Mouse (Mus musculus) G1E (cell line): Measurements from ENCODE around the gene Mrpl21.

Experiments used
- CTCF ChIP-seq: IDR thresholded peaks from 2 replicates; pipeline ENCODE4 v1.5.1; 2012; ENCODE audit warnings: low read depth, low read length, inconsistent platforms, mixed read lengths
- GATA1 ChIP-seq: IDR thresholded peaks from 2 replicates; pipeline ENCODE4 v1.6.1; 2012; ENCODE audit warnings: borderline replicate concordance, low read length, inconsistent platforms, mixed read lengths
- GATA2 ChIP-seq: IDR thresholded peaks from 2 replicates; pipeline ENCODE4 v1.6.1; 2012; ENCODE audit warnings: low read depth, low read length, inconsistent platforms, borderline replicate concordance
- POLR2AphosphoS5 ChIP-seq: IDR thresholded peaks from 2 replicates; pipeline ENCODE4 v1.6.1; 2012; ENCODE audit warnings: low read depth, low read length, inconsistent platforms; ENCODE audit not compliant: insufficient replicate concordance
- TAL1 ChIP-seq: conservative IDR thresholded peaks from 2 replicates; pipeline ENCODE4 v1.6.1; 2012; ENCODE audit warnings: low read depth, low read length, inconsistent platforms, mixed read lengths

GRCm38 (mm10) chr19:3295245-3295644, 12.5 kb downstream of the Mrpl21 start:
- TF ChIP-seq CTCF (no peak), GATA1 (no peak), GATA2 (no peak), TAL1 (no peak), POLR2AphosphoS5 (no peak)
